Mouse (Mus musculus) embryonic fibroblast, embryonic 13.5 days (primary cell): ENCODE measurements around the gene Gps2. TPM values are rescaled to one million over a fixed set of nuclear protein-coding genes. Genes with fewer than 3 reads are reported as not detected.

Source experiments
- H3K27ac ChIP-seq: 2 replicates; pipeline ENCODE4 v1.5.1; 2012; ENCODE audit warnings: low read length, control low read depth, inconsistent platforms; ENCODE audit not compliant: insufficient read depth
- H3K4me1 ChIP-seq: 2 replicates; pipeline ENCODE4 v1.6.1; 2011; ENCODE audit warnings: low read length; ENCODE audit not compliant: control insufficient read depth, insufficient read depth
- H3K4me3 ChIP-seq: 2 replicates; pipeline ENCODE4 v1.5.1; 2011; ENCODE audit warnings: mild to moderate bottlenecking, control low read depth, low read length; ENCODE audit not compliant: insufficient read depth
- CTCF ChIP-seq: IDR thresholded peaks from 2 replicates; pipeline ENCODE4 v1.5.1; 2011; ENCODE audit warnings: mild to moderate bottlenecking, control low read depth, low read length, moderate library complexity, borderline replicate concordance; ENCODE audit not compliant: insufficient read depth
- POLR2A ChIP-seq: IDR thresholded peaks from 2 replicates; pipeline ENCODE4 v1.6.1; 2011; ENCODE audit warnings: low read depth, mild to moderate bottlenecking, control low read depth, low read length, moderate library complexity
- polyA plus RNA-seq: library from polyadenylated mRNA; stranded (reverse); fragments of >200 nt; gene quantifications from 2 replicates; pipeline ENCODE4 v1.2.4, GENCODE M21; 2011; ENCODE audit warnings: low read depth; ENCODE audit not compliant: missing spikeins, insufficient read length

Gps2 gene
- polyA plus RNA-seq: 24.1 and 27.8 TPM in 2 replicates

- H3K27ac ChIP-seq: peak within 1 kb of the TSS; percentile 38; the same call in 1 of the 2 replicates
- H3K4me1 ChIP-seq: peaks cover 15% of the 10 kb centered on the region
- no peak for TF ChIP-seq CTCF
- peak; percentile 34; the same call in 1 of the 2 replicates for TF ChIP-seq POLR2A
- peak within 1 kb of the TSS; percentile 60 for H3K4me3 ChIP-seq
Measured at GRCm38 (mm10) chr11:69913554-69914371, at the start of gene Gps2. TSS of gene Gps2 (plus strand) at chr11:69913888.

- no peak for TF ChIP-seq CTCF
- TF ChIP-seq POLR2A: no peak
- H3K27ac ChIP-seq: no peak overlapping the region
- no peak overlapping the region for H3K4me3 ChIP-seq
- no peaks in the 10 kb centered on the region for H3K4me1 ChIP-seq
Measured at GRCm38 (mm10) chr11:69864138-69864860, 49.4 kb upstream of the Gps2 start.

DNA sequence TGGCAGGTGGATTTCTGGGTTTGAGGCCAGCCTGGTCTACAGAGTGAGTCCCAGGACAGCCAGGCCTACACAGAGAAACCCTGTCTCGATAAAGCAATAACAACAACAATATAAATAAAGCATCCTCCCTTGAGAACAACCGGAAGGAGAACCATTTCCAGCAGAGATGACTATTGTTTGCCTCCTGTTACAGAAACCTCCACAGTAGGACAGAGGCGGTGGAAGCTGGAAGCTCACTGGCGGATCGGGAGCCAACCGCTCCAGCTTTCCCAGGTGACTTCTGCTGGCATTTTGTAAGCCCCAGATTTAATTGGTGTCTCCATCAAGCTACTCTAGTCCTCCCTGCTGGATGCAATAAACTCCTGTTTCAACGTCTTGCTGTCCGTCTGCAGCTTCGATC is 48.1 kb upstream of the Gps2 start:
- Histone ChIP-seq H3K4me3 (no peak overlapping the region), H3K27ac (no peak overlapping the region), H3K4me1 (no peaks in the 10 kb centered on the region)
- TF ChIP-seq POLR2A (no peak), CTCF (no peak)

DNA sequence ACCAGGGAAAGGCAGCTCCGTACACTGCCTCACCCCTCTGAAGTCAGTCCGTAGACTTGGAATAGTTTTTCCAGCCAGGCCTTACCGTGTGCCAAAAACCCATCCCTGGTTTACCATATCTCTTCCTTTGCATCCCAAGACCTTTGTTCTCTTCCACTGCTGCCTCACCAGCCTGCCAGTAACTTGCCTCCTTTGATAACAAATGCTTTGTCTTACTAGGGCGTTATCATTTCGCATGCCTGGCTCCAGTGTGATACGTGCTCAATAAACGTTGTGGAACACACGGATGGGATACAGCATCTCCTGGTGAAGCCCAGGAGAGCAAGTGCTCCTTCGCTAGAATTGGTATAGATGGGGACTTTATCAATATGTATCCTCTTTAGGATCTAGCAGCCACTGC is 46.4 kb upstream of the Gps2 start:
- no peak overlapping the region for H3K4me3 ChIP-seq
- H3K27ac ChIP-seq: no peak overlapping the region
- no peaks in the 10 kb centered on the region; the same call in 1 of the 2 replicates for H3K4me1 ChIP-seq
- no peak for TF ChIP-seq CTCF
- no peak for TF ChIP-seq POLR2A

GRCm38 (mm10) chr11:69870289-69871069 is 43.2 kb upstream of the Gps2 start:
- TF ChIP-seq POLR2A (no peak), CTCF (no peak)
- Histone ChIP-seq H3K4me1 (no peaks in the 10 kb centered on the region; the same call in 1 of the 2 replicates), H3K4me3 (no peak overlapping the region), H3K27ac (no peak overlapping the region)

GRCm38 (mm10) chr11:69871822-69872221 is 41.9 kb upstream of the Gps2 start:
- H3K27ac ChIP-seq: no peak overlapping the region
- no peak overlapping the region for H3K4me3 ChIP-seq
- H3K4me1 ChIP-seq: no peaks in the 10 kb centered on the region; the same call in 1 of the 2 replicates
- no peak for TF ChIP-seq POLR2A
- TF ChIP-seq CTCF: no peak

DNA sequence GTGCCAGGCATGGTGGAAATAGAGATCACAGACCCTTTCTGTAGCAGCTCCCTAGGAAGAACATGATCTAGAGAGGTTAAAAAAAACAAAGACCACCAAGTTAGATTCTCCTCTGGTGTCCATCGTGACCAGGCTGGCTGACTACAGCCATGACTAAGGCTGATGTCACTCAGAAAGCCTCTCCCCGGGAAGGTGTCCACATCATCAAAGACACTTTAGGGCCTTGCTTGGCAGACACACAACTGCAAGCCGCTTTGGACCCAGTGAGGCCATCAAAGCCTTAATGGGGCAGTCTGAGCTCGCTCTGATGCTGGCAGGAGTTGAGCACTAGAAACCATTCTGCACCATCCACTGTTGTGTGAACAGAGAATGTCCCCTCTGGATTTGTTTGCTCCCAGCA is 41.2 kb upstream of the Gps2 start:
- Histone ChIP-seq H3K27ac (no peak overlapping the region), H3K4me3 (no peak overlapping the region), H3K4me1 (no peaks in the 10 kb centered on the region; the same call in none of the 2 replicates)
- TF ChIP-seq POLR2A (no peak), CTCF (no peak)

DNA sequence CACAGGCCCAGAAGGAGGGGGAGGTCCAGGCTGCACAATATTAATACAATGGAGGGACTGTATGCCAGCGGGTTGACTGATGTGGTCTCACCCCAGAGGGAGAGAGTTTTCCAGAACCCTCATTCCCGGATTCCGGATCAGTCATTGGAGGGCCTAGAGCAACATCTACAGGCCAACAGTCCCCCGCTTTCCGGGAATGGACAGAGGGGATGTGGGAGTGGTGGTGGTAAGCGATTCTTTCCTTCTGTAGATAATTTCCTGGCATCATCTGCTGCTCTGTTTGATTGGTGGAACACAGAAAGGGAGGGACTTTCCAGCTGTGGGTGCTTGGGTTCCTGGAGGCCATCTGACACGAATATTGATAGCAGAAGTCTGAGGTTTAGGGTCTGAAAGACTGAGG is 37.5 kb upstream of the Gps2 start:
- Histone ChIP-seq H3K4me1 (no peaks in the 10 kb centered on the region; the same call in none of the 2 replicates), H3K4me3 (no peak overlapping the region), H3K27ac (peak overlapping the region; percentile 79)
- peak; percentile 41; the same call in 1 of the 2 replicates for TF ChIP-seq POLR2A
- TF ChIP-seq CTCF: no peak

DNA sequence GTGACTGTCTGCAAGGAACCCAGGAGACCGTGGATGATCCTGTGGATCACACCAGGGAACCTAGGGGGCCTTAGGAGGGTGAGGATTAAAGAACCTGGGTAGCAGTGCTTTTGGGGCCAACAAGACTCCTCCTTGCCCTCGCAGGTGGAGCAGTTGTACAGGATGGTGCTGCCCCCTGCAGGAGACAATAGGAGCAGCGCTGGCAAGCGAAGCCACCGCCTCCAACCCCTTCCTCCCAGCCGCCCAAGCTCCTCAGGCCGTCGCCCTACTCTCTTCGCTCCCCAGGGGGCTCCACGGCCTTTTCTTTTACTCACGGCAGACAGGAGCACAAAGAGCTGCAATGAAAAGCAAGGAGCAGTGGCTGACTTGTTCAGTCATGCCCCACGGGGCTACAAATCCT is 36.8 kb upstream of the Gps2 start:
- H3K4me1 ChIP-seq: no peaks in the 10 kb centered on the region; the same call in none of the 2 replicates
- peak overlapping the region; percentile 96 for H3K27ac ChIP-seq
- H3K4me3 ChIP-seq: no peak overlapping the region
- TF ChIP-seq CTCF (peak; percentile 87), POLR2A (peak; percentile 36; the same call in 1 of the 2 replicates)
